Mouse (Mus musculus) left cerebral cortex, adult 6 months (tissue): ENCODE results near the gene Gm39115. TPM values are rescaled to one million over a fixed set of nuclear protein-coding genes. Genes with fewer than 3 reads are reported as not detected.

ENCODE experiments used
- long read RNA-seq, 2 experiments: library from polyadenylated mRNA; unstranded; transcript quantifications; one replicate each; pipeline ENCODE4 v2.0.0; 2019 to 2020
- polyA plus RNA-seq: library from polyadenylated mRNA; unstranded; fragments of <200 nt; fragmentation: Nextera tagmentation; gene quantifications from 2 replicates; pipeline ENCODE4 v1.2.3, GENCODE M21; 2021

Gm39115 gene
- polyA plus RNA-seq, result not detected in 2 replicates
- long read RNA-seq, experiment 1, result 0 reads
- long read RNA-seq, experiment 2, result 0 reads

DNA sequence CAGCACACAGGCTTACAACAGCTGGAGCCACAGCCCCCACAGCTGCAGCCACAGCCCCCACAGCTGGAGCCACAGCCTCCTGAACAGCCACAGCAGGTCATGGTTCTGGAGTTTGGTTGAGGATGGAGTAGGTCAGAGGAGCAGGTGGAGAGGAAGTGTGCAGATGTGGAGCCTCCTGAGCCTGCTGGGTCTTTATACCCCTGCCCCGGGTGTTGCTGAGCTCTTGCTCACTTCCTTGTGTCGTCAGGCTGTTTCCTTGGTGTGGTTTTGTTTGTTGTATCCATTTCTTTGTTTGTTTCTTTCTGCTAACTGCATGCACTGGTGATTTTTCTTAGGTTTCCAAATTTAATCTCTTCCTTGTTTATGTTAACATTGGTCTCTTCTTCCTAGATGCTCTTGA is at the start of gene Gm39115:
TSS of gene Gm39115 (minus strand) at position 101 of the 400 bp plus-strand sequence.

GRCm38 (mm10) chr7:142175905-142176304 is 40.1 kb upstream of the Gm39115 start, which contains the start of gene Krtap5-2:
Gene Krtap5-2 (minus strand): TSS chr7:142176005.

GRCm38 (mm10) chr7:142165639-142166038 is 29.8 kb upstream of the Gm39115 start, which contains the start of gene Gm4553:
Gene Gm4553 (minus strand): TSS chr7:142165739.

GRCm38 (mm10) chr7:142157013-142157412 is 21.2 kb upstream of the Gm39115 start, which contains the start of gene Gm29735:
Gene Gm29735 (minus strand): TSS chr7:142157113.

GRCm38 (mm10) chr7:142144507-142144906 is 8.7 kb upstream of the Gm39115 start, which contains the start of gene Gm45337:
Gene Gm45337 (minus strand): TSS chr7:142144607.

DNA sequence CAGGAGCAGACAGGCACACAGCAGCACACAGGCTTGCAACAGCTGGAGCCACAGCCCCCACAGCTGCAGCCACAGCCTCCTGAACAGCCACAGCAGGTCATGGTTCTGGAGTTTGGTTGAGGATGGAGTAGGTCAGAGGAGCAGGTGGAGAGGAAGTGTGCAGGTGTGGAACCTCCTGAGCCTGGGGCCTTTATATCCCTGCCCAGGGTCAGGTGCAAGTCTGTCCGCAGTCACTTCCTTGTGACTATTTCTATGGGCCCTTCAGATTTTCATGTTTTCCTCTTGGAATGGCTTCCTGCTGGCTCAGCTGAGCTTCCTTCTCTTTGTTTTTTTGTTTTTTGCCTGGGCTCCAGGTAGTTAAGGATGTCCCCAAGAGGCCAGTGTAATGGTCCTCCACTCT is 15.2 kb downstream of the Gm39115 start, which contains the start of gene Gm45618:
TSS of gene Gm45618 (minus strand) at position 101 of the 400 bp plus-strand sequence.

GRCm38 (mm10) chr7:142095183-142095931 is 40.5 kb downstream of the Gm39115 start, which contains the start of gene Dusp8:
Gene Dusp8 (minus strand): TSS chr7:142095843.

Other genes starting within 250 kb of the Gm39115 start
- gene Tollip, start 217.5 kb downstream of the Gm39115 start, polyA plus RNA-seq, result 51.7 and 70.3 TPM in 2 replicates
- gene Brsk2, start 186.3 kb downstream of the Gm39115 start, polyA plus RNA-seq, result 30.2 and 35.1 TPM in 2 replicates
- gene Mob2, start 75.0 kb downstream of the Gm39115 start, polyA plus RNA-seq, result 49.3 and 57.8 TPM in 2 replicates
- 64.9 and 105 TPM in 2 replicates for gene Dusp8, start 40.2 kb downstream of the Gm39115 start, polyA plus RNA-seq
- not detected in 2 replicates for gene Gm45618, start 15.3 kb downstream of the Gm39115 start, polyA plus RNA-seq
- gene Gm45337, start 8.6 kb upstream of the Gm39115 start, polyA plus RNA-seq, result not detected in 2 replicates
- not detected in 2 replicates for gene Gm29735, start 21.1 kb upstream of the Gm39115 start, polyA plus RNA-seq
- gene Gm4553, start 29.7 kb upstream of the Gm39115 start, polyA plus RNA-seq, result not detected in 2 replicates
- not detected in 2 replicates for gene Krtap5-2, start 40.0 kb upstream of the Gm39115 start, polyA plus RNA-seq
- not detected in 2 replicates for gene Gm10153, start 54.4 kb upstream of the Gm39115 start, polyA plus RNA-seq
- gene Krtap5-3, start 65.3 kb upstream of the Gm39115 start, polyA plus RNA-seq, result not detected in 2 replicates
- gene Gm7579, start 75.8 kb upstream of the Gm39115 start, polyA plus RNA-seq, result not detected in 2 replicates
- gene Krtap5-5, start 93.9 kb upstream of the Gm39115 start, polyA plus RNA-seq, result not detected in 2 replicates
- gene Gm40460, start 105.0 kb upstream of the Gm39115 start, polyA plus RNA-seq, result not detected in 2 replicates
- not detected in 2 replicates for gene Gm2431, start 122.3 kb upstream of the Gm39115 start, polyA plus RNA-seq
- gene Gm4559, start 138.3 kb upstream of the Gm39115 start, polyA plus RNA-seq, result not detected in 2 replicates
- not detected in 2 replicates for gene Krtap5-1, start 161.1 kb upstream of the Gm39115 start, polyA plus RNA-seq
- gene Krtap5-4, start 167.5 kb upstream of the Gm39115 start, polyA plus RNA-seq, result not detected in 2 replicates
- gene Ifitm10, start 237.7 kb upstream of the Gm39115 start, polyA plus RNA-seq, result 30.4 and 46.7 TPM in 2 replicates
- gene Gm49369, start 246.6 kb upstream of the Gm39115 start, polyA plus RNA-seq, result not detected in 2 replicates